Mouse (Mus musculus) gonadal fat pad, adult 2 months (tissue): ENCODE results near the gene Prdx5. TPM values are rescaled to one million over a fixed set of nuclear protein-coding genes. Genes with fewer than 3 reads are reported as not detected.

ENCODE experiments used
- DNase-seq: peaks from one replicate; pipeline ENCODE4 v3.0.0-alpha.2; 2012; ENCODE audit warnings: low read depth
- polyA plus RNA-seq: library from polyadenylated mRNA; depleted of rRNA; stranded (reverse); fragments of >200 nt; gene quantifications from 2 replicates; pipeline ENCODE4 v1.2.3, GENCODE M21; 2012; rRNA removed

The Prdx5 gene
- 231 and 263 TPM in 2 replicates for polyA plus RNA-seq

- DNase-seq, result no peak
These were observed at the start of gene Prdx5, which contains the start of gene Trmt112 for GRCm38 (mm10) chr19:6909507-6910289. Prdx5 (minus strand) TSS chr19:6910106. Trmt112 (plus strand) TSS chr19:6909698.

- DNase-seq, result no peak
These were observed 46.6 kb upstream of the Prdx5 start for GRCm38 (mm10) chr19:6956461-6956860.

- no peak for DNase-seq
These were observed 45.5 kb upstream of the Prdx5 start for GRCm38 (mm10) chr19:6955424-6955823.

- DNase-seq, result no peak
These were observed 44.1 kb upstream of the Prdx5 start for GRCm38 (mm10) chr19:6954046-6954445.

- DNase-seq, result no peak
These were observed 42.8 kb upstream of the Prdx5 start for GRCm38 (mm10) chr19:6952712-6953037.

- DNase-seq, result no peak
These were observed 42.2 kb upstream of the Prdx5 start for GRCm38 (mm10) chr19:6951994-6952711.

- no peak for DNase-seq
These were observed 41.6 kb upstream of the Prdx5 start for GRCm38 (mm10) chr19:6951381-6951968.

GRCm38 (mm10) chr19:6950613-6951153, 40.8 kb upstream of the Prdx5 start:
- no peak for DNase-seq

- DNase-seq, result no peak
These were observed 40.0 kb upstream of the Prdx5 start for GRCm38 (mm10) chr19:6949951-6950350.

- no peak for DNase-seq
These were observed 39.6 kb upstream of the Prdx5 start for GRCm38 (mm10) chr19:6949532-6949931.

- DNase-seq, result no peak
These were observed 38.3 kb upstream of the Prdx5 start for GRCm38 (mm10) chr19:6948186-6948585.

GRCm38 (mm10) chr19:6947742-6948141, 37.8 kb upstream of the Prdx5 start:
- DNase-seq, result no peak

- DNase-seq, result no peak
These were observed 33.8 kb upstream of the Prdx5 start for GRCm38 (mm10) chr19:6943709-6944108.

GRCm38 (mm10) chr19:6942764-6943163, 32.9 kb upstream of the Prdx5 start:
- DNase-seq, result no peak

- no peak for DNase-seq
These were observed 32.4 kb upstream of the Prdx5 start, which contains the start of gene Gpr137 for GRCm38 (mm10) chr19:6942249-6942691. Gpr137 (minus strand) TSS chr19:6942480.

- no peak for DNase-seq
These were observed 31.7 kb upstream of the Prdx5 start, which contains the start of gene Bad for GRCm38 (mm10) chr19:6941372-6942248. Bad (plus strand) TSS chr19:6941861.

GRCm38 (mm10) chr19:6940396-6941351, 30.8 kb upstream of the Prdx5 start:
- DNase-seq, result no peak

- no peak for DNase-seq
These were observed 29.4 kb upstream of the Prdx5 start for GRCm38 (mm10) chr19:6939106-6940002.
